Mouse (Mus musculus) megakaryocyte-erythroid progenitor cell, adult 5 weeks (primary cell): ENCODE results near the gene Selenbp1. TPM values are rescaled to one million over a fixed set of nuclear protein-coding genes. Genes with fewer than 3 reads are reported as not detected.

ENCODE experiments used
- polyA plus RNA-seq: library from polyadenylated mRNA; stranded (reverse); fragments of >175 nt; gene quantifications from 2 replicates; pipeline ENCODE4 v1.2.3, GENCODE M21; 2012

Gene Selenbp1
- 19.5 and 20.8 TPM in 2 replicates for polyA plus RNA-seq

GRCm38 (mm10) chr3:94932809-94933564 is at the start of gene Selenbp1:
Gene Selenbp1, plus strand, starts transcription at chr3:94933056.

GRCm38 (mm10) chr3:94886316-94887224 is 46.3 kb upstream of the Selenbp1 start, which contains the start of gene Psmb4:
Gene Psmb4, minus strand, starts transcription at chr3:94886961.

GRCm38 (mm10) chr3:94953764-94954616 is 21.1 kb downstream of the Selenbp1 start, which contains the start of gene Rfx5:
Gene Rfx5, plus strand, starts transcription at chr3:94954075.

GRCm38 (mm10) chr3:94974528-94975422 is 41.9 kb downstream of the Selenbp1 start, which contains the start of gene Pi4kb:
Gene Pi4kb, plus strand, starts transcription at chr3:94974731.

Other genes with a start within 250 kb of the Selenbp1 start
- gene Selenbp2, start 239.5 kb upstream of the Selenbp1 start, polyA plus RNA-seq: not detected in 2 replicates
- gene Cgn, start 146.6 kb upstream of the Selenbp1 start, polyA plus RNA-seq: 0.06 and 0.08 TPM in 2 replicates
- gene Pogz, start 95.5 kb upstream of the Selenbp1 start, polyA plus RNA-seq: 54.5 and 75.9 TPM in 2 replicates
- 151 and 173 TPM in 2 replicates for gene Psmb4, start 46.1 kb upstream of the Selenbp1 start, polyA plus RNA-seq
- 15.7 and 16.9 TPM in 2 replicates for gene Rfx5, start 21.0 kb downstream of the Selenbp1 start, polyA plus RNA-seq
- gene Pi4kb, start 41.7 kb downstream of the Selenbp1 start, polyA plus RNA-seq: 7.3 and 7.5 TPM in 2 replicates
- 34.9 and 36.5 TPM in 2 replicates for gene Zfp687, start 82.4 kb downstream of the Selenbp1 start, polyA plus RNA-seq
- gene Psmd4, start 109.6 kb downstream of the Selenbp1 start, polyA plus RNA-seq: 95.3 and 114 TPM in 2 replicates
- 15.0 and 24.5 TPM in 2 replicates for gene Pip5k1a, start 173.9 kb downstream of the Selenbp1 start, polyA plus RNA-seq
- gene Vps72, start 178.0 kb downstream of the Selenbp1 start, polyA plus RNA-seq: 224 and 237 TPM in 2 replicates
- not detected in 2 replicates for gene Tmod4, start 191.4 kb downstream of the Selenbp1 start, polyA plus RNA-seq
- 6.1 and 9.0 TPM in 2 replicates for gene Scnm1, start 201.0 kb downstream of the Selenbp1 start, polyA plus RNA-seq
- 3.8 and 4.7 TPM in 2 replicates for gene Lysmd1, start 201.0 kb downstream of the Selenbp1 start, polyA plus RNA-seq
- 10.5 and 16.0 TPM in 2 replicates for gene Tnfaip8l2, start 209.3 kb downstream of the Selenbp1 start, polyA plus RNA-seq
- gene Sema6c, start 227.4 kb downstream of the Selenbp1 start, polyA plus RNA-seq: 6.5 and 7.1 TPM in 2 replicates